Mouse (Mus musculus): ENCODE results near the gene Olfr1338. TPM values are rescaled to one million over a fixed set of nuclear protein-coding genes. Genes with fewer than 3 reads are reported as not detected.
A peak's percentile ranks its signal among the peaks of the same experiment; 100 is the strongest.
"Not testable (repeated sequence)": the region's sequence is repeated elsewhere in the genome, so short reads cannot be mapped to it uniquely, and the experiment has no call there.

The Olfr1338 gene
- polyA plus RNA-seq (2011; ENCODE audit: insufficient read depth, insufficient read length, low read depth, missing spikeins): not detected in 2 replicates

GRCm38 (mm10) chr4:118758637-118759036, at the start of gene Olfr1338:
Gene Olfr1338 (minus strand): TSS chr4:118758737.
- H3K27ac ChIP-seq (ENCODE audit: insufficient read depth, low read length): no peak within 1 kb of the TSS
- no peak within 1 kb of the TSS for H3K4me3 ChIP-seq (ENCODE audit: low read depth, low read length)
- no peak within 1 kb of the TSS for H3K9ac ChIP-seq (ENCODE audit: low read depth, poor library complexity, severe bottlenecking)
- no peaks in the 10 kb centered on the region for H3K9me3 ChIP-seq (replicated peaks; ENCODE audit: control insufficient read depth, insufficient read depth, low read length, poor library complexity, severe bottlenecking)
- H3K4me1 ChIP-seq (ENCODE audit: control insufficient read depth, insufficient read depth, low read length): no peaks in the 10 kb centered on the region
- H3K36me3 ChIP-seq (ENCODE audit: control insufficient read depth, insufficient read depth, low read length, poor library complexity, severe bottlenecking): no peaks in the 10 kb centered on the region
- no peak for TF ChIP-seq POLR2A (IDR thresholded peaks at IDR 0.05; ENCODE audit: insufficient read depth, low read length)
- no peak for TF ChIP-seq EP300 (IDR thresholded peaks at IDR 0.05; ENCODE audit: insufficient read depth, low read depth, low read length)
- TF ChIP-seq CTCF (IDR thresholded peaks at IDR 0.05; ENCODE audit: low read depth, low read length): no peak
- no peaks in the 10 kb centered on the region for H3K27me3 ChIP-seq (ENCODE audit: control insufficient read depth, insufficient read depth, low read length, poor library complexity, severe bottlenecking)

DNA sequence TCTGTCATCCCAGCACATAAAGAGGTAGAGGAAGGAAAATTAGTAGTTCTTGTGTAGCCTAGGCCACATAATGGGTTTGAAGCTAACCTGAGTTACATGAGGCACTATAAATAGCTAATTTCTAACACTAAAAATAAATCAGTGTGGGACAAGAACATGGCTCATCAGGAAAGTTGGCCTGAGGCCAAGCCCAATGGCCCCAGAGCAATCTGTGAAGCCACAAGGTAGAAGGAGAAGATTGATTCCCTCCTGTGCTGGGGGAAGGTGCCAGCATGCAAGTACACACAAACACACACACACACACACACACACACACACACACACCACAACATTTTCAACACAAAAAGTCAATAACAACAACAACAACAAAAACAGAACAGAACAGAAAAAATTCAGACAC, 34.3 kb upstream of the Olfr1338 start:
- H3K9ac ChIP-seq (ENCODE audit: low read depth, poor library complexity, severe bottlenecking); H3K27me3 ChIP-seq (ENCODE audit: control insufficient read depth, insufficient read depth, low read length, poor library complexity, severe bottlenecking); H3K36me3 ChIP-seq (ENCODE audit: control insufficient read depth, insufficient read depth, low read length, poor library complexity, severe bottlenecking); H3K4me3 ChIP-seq (ENCODE audit: low read depth, low read length); H3K27ac ChIP-seq (ENCODE audit: insufficient read depth, low read length); H3K9me3 ChIP-seq (replicated peaks; ENCODE audit: control insufficient read depth, insufficient read depth, low read length, poor library complexity, severe bottlenecking); H3K4me1 ChIP-seq (ENCODE audit: control insufficient read depth, insufficient read depth, low read length): not testable (repeated sequence)

- Histone ChIP-seq H3K9me3 (replicated peaks; ENCODE audit: control insufficient read depth, insufficient read depth, low read length, poor library complexity, severe bottlenecking) (no peaks in the 10 kb centered on the region), H3K27ac (ENCODE audit: insufficient read depth, low read length) (no peak within 1 kb of the TSS), H3K4me1 (ENCODE audit: control insufficient read depth, insufficient read depth, low read length) (no peaks in the 10 kb centered on the region), H3K27me3 (ENCODE audit: control insufficient read depth, insufficient read depth, low read length, poor library complexity, severe bottlenecking) (no peaks in the 10 kb centered on the region), H3K4me3 (ENCODE audit: low read depth, low read length) (no peak within 1 kb of the TSS), H3K36me3 (ENCODE audit: control insufficient read depth, insufficient read depth, low read length, poor library complexity, severe bottlenecking) (no peaks in the 10 kb centered on the region), H3K9ac (ENCODE audit: low read depth, poor library complexity, severe bottlenecking) (no peak within 1 kb of the TSS)
- no peak for TF ChIP-seq EP300 (IDR thresholded peaks at IDR 0.05; ENCODE audit: insufficient read depth, low read depth, low read length)
- TF ChIP-seq POLR2A (IDR thresholded peaks at IDR 0.05; ENCODE audit: insufficient read depth, low read length): no peak
- no peak for TF ChIP-seq CTCF (IDR thresholded peaks at IDR 0.05; ENCODE audit: low read depth, low read length)
Measured at GRCm38 (mm10) chr4:118782486-118782885, 23.9 kb upstream of the Olfr1338 start, which contains the start of gene Olfr1337. Gene Olfr1337 (minus strand): TSS chr4:118782586.

DNA sequence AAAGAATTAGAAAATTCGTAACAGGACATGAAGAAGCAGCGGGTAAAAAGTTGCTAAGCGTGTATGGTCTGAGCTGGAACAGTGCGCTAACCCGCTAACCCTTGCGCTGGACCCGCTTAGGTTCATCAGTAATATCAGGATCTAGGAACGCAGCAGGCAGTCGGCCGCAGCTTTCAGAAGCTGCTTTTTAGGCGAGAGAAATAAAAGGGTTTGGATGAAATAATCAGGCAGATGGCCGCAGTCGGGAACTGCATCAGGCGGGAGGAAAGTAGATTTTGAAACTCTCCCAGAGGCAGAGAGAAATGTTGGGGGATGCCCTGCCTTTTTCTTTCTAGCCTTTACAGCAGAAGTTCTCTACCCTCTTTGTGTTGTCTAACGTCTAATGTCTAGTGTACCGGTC, 16.7 kb downstream of the Olfr1338 start:
- peak overlapping the region; percentile 65 for H3K9ac ChIP-seq (ENCODE audit: low read depth, poor library complexity, severe bottlenecking)
- H3K4me3 ChIP-seq (ENCODE audit: low read depth, low read length): peak overlapping the region; percentile 51
- H3K36me3 ChIP-seq (ENCODE audit: control insufficient read depth, insufficient read depth, low read length, poor library complexity, severe bottlenecking): no peaks in the 10 kb centered on the region
- H3K27me3 ChIP-seq (ENCODE audit: control insufficient read depth, insufficient read depth, low read length, poor library complexity, severe bottlenecking): peaks cover 1% of the 10 kb centered on the region; the same call in 1 of the 2 replicates
- peaks cover 13% of the 10 kb centered on the region for H3K9me3 ChIP-seq (replicated peaks; ENCODE audit: control insufficient read depth, insufficient read depth, low read length, poor library complexity, severe bottlenecking)
- no peak for TF ChIP-seq EP300 (IDR thresholded peaks at IDR 0.05; ENCODE audit: insufficient read depth, low read depth, low read length)
- TF ChIP-seq POLR2A (IDR thresholded peaks at IDR 0.05; ENCODE audit: insufficient read depth, low read length): no peak
- no peak for TF ChIP-seq CTCF (IDR thresholded peaks at IDR 0.05; ENCODE audit: low read depth, low read length)
- H3K27ac ChIP-seq (ENCODE audit: insufficient read depth, low read length): peak overlapping the region; percentile 39
- H3K4me1 ChIP-seq (ENCODE audit: control insufficient read depth, insufficient read depth, low read length): peaks cover 2% of the 10 kb centered on the region

GRCm38 (mm10) chr4:118740988-118741698, 17.4 kb downstream of the Olfr1338 start:
- H3K27ac ChIP-seq (ENCODE audit: insufficient read depth, low read length): peak overlapping the region; percentile 39
- peaks cover 1% of the 10 kb centered on the region; the same call in 1 of the 2 replicates for H3K27me3 ChIP-seq (ENCODE audit: control insufficient read depth, insufficient read depth, low read length, poor library complexity, severe bottlenecking)

GRCm38 (mm10) chr4:118739574-118739973, 19.0 kb downstream of the Olfr1338 start:
- no peak overlapping the region for H3K9ac ChIP-seq (ENCODE audit: low read depth, poor library complexity, severe bottlenecking)
- peaks cover 2% of the 10 kb centered on the region for H3K4me1 ChIP-seq (ENCODE audit: control insufficient read depth, insufficient read depth, low read length)
- no peak for TF ChIP-seq CTCF (IDR thresholded peaks at IDR 0.05; ENCODE audit: low read depth, low read length)
- TF ChIP-seq EP300 (IDR thresholded peaks at IDR 0.05; ENCODE audit: insufficient read depth, low read depth, low read length): peak; percentile 68; the same call in 1 of the 2 replicates
- no peak for TF ChIP-seq POLR2A (IDR thresholded peaks at IDR 0.05; ENCODE audit: insufficient read depth, low read length)
- H3K27ac ChIP-seq (ENCODE audit: insufficient read depth, low read length): no peak overlapping the region
- peaks cover 1% of the 10 kb centered on the region; the same call in 1 of the 2 replicates for H3K27me3 ChIP-seq (ENCODE audit: control insufficient read depth, insufficient read depth, low read length, poor library complexity, severe bottlenecking)
- H3K4me3 ChIP-seq (ENCODE audit: low read depth, low read length): no peak overlapping the region
- H3K9me3 ChIP-seq (replicated peaks; ENCODE audit: control insufficient read depth, insufficient read depth, low read length, poor library complexity, severe bottlenecking): no peaks in the 10 kb centered on the region; the same call in 1 of the 2 replicates
- no peaks in the 10 kb centered on the region for H3K36me3 ChIP-seq (ENCODE audit: control insufficient read depth, insufficient read depth, low read length, poor library complexity, severe bottlenecking)

More at GRCm38 (mm10) chr4:118740988-118741698, 17.4 kb downstream of the Olfr1338 start:
- no peaks in the 10 kb centered on the region for H3K36me3 ChIP-seq (ENCODE audit: control insufficient read depth, insufficient read depth, low read length, poor library complexity, severe bottlenecking)
- H3K9me3 ChIP-seq (replicated peaks; ENCODE audit: control insufficient read depth, insufficient read depth, low read length, poor library complexity, severe bottlenecking): peaks cover 6% of the 10 kb centered on the region; the same call in 1 of the 2 replicates
- H3K4me1 ChIP-seq (ENCODE audit: control insufficient read depth, insufficient read depth, low read length): peaks cover 2% of the 10 kb centered on the region
- peak overlapping the region; percentile 65 for H3K9ac ChIP-seq (ENCODE audit: low read depth, poor library complexity, severe bottlenecking)
- peak overlapping the region; percentile 51 for H3K4me3 ChIP-seq (ENCODE audit: low read depth, low read length)
- TF ChIP-seq EP300 (IDR thresholded peaks at IDR 0.05; ENCODE audit: insufficient read depth, low read depth, low read length) (peak; percentile 99), POLR2A (IDR thresholded peaks at IDR 0.05; ENCODE audit: insufficient read depth, low read length) (no peak)
